Mouse (Mus musculus) cortical plate, adult 2 months (tissue): Measurements from ENCODE around the gene Abcc9.

Experiments
- CTCF ChIP-seq: fragments of 200-500 bp; IDR thresholded peaks from 2 replicates; pipeline ENCODE4 v1.5.1; 2011; ENCODE audit warnings: mild to moderate bottlenecking, control low read depth, low read length; ENCODE audit not compliant: insufficient read depth; ENCODE audit errors: extremely low read depth
- POLR2A ChIP-seq: fragments of 200-500 bp; IDR thresholded peaks from 2 replicates; pipeline ENCODE4 v1.6.1; 2011; ENCODE audit warnings: mild to moderate bottlenecking, low read length, control low read depth; ENCODE audit not compliant: insufficient read depth; ENCODE audit errors: extremely low read depth

DNA sequence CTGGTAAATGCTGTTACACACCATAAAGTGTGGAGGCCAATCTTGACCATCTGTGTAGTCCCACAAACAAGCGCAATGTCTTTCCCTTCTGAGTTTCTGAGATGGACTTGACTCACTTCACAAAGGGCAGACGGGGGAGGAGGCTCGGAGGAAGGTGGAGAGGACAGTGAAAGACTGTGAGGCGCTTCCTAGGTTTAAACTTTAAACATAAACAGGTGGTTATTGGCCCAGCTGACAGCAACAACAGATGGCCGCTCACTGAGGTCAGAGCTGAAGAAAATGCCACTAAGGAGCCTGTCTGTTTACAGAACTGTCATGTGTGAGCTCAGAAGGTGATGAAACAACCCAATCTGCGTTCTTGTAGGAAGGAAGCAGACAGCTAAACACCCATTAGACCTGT, 78.8 kb downstream of the Abcc9 start:
- TF ChIP-seq CTCF, result no peak
- no peak for TF ChIP-seq POLR2A
